Mouse (Mus musculus) brain, embryonic 14.5 days (tissue): ENCODE data around the gene Iqck.

Experiments used
- CTCF ChIP-seq: fragments of 200-500 bp; IDR thresholded peaks from 2 replicates; pipeline ENCODE4 v1.5.1; 2012; ENCODE audit warnings: inconsistent platforms, mild to moderate bottlenecking, moderate library complexity, borderline replicate concordance; ENCODE audit not compliant: insufficient read depth, insufficient read length; ENCODE audit errors: extremely low read depth
- POLR2A ChIP-seq: fragments of 200-500 bp; IDR thresholded peaks from 2 replicates; pipeline ENCODE4 v1.6.1; 2012; ENCODE audit warnings: mild to moderate bottlenecking, inconsistent platforms, borderline replicate concordance; ENCODE audit not compliant: poor library complexity, insufficient read depth, insufficient read length, severe bottlenecking; ENCODE audit errors: extremely low read depth

GRCm38 (mm10) chr7:118965198-118965597 is 109.6 kb downstream of the Iqck start:
- TF ChIP-seq POLR2A (no peak), CTCF (no peak)
